Mouse (Mus musculus) 3134 (cell line): ENCODE measurements at regions not wholly inside any gene's neighbourhood (a gene's known extent, or its start where the extent isn't known, plus 50 kb on each side); places are given as distances from the start of the nearest gene placed in this dataset.
A peak's percentile ranks its signal among the peaks of the same experiment; 100 is the strongest.
"Not testable (repeated sequence)": the region's sequence is repeated elsewhere in the genome, so short reads cannot be mapped to it uniquely, and the experiment has no call there.

Experiments
- DNase-seq: peaks from one replicate; pipeline ENCODE4 v3.0.0-alpha.2; 2011; ENCODE audit warnings: low spot score; ENCODE audit not compliant: insufficient read length; ENCODE audit errors: extremely low read depth

DNA sequence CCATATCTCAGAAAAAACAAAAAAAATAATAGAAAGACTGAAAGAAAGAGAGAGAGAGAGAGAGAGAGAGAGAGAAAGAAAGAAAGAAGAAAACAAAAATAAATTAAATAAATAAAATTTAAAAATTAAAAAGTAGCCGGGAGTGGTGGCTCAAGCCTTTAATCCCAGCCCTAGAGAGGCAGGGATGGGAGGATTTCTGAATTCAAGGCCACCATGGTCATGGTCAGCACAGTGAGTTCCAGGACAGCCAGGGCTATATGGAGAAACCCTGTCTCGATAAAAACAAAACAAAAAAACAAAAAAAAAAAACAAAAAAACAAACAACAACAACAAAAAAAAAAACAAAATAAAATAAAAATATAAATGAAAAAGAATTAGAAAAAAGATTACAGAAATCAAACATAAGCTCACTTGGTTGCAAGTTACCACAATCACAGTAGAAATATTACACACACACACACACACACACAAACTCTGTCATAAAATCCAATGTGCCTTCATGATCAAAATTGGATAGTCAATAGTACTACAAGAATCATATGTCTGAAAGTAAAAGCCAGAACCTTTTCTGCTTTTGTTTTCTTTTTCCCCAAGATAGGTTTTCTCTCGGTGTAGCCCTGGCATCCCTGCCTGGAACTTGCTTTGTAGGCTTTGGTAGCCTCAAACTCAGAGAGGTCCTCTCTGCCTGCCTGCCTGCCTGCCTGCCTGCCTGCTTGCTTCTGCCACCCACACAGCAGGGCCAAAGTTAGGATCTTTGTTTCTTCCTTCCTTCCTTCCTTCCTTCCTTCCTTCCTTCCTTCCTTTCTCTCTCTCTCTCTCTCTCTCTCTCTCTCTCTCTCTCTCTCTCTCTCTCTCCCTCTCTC lies 476.1 kb upstream of the Olfr161 start:
- not testable (repeated sequence) for DNase-seq

DNA sequence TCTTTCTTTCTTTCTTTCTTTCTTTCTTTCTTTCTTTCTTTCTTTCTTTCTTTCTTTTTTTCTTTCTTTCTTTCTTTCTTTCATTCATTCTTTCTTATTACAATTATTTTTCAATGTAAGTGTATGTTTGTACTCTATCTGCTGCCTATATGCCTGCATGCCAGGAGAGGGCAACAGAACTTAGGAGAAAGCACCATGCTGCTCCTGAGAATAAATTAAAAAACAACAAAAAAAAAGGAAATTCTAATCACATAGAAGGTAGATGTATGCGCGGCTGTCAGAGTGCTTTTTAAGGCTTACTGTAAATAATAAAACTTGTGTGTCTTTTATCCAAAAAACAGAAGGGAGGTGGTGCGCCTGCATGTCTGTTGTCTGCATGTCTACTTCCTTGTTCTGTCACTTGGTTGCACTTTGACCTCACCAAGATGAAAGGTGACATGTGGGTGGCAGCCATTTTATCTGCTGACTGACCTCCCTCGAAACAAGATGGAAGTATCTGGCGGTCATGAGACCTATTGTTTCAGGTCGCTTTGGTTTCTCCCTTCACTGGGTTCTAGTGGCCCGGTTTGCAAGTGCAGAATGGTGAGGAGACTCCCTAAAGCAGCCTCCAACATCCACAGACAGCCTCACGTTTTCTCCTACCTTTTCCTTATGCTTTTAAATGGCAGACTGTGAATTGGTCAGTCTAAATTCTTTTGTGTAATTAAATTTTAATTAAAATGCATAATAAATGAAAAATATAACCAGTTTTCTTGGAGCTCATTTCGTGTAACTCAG lies 475.3 kb upstream of the Olfr161 start:
- DNase-seq = peak; percentile 26

DNA sequence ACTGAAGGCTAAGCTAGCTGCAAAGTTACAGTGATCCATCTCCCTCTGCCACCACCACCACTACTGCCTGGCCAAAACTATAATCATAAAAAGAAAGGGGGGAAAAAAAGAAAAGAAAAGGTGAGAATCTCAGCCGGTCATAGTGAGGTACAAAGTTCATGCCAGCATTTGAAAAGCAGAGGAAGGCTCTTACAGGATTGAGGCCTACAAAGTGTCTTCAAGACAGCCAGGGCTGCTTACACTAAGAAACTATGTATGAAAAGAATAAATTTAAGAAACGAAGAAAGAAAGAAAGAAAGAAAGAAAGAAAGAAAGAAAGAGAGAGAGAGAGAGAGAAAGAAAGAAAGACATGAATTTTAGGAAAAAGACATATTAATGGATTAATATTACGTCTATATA lies 474.7 kb upstream of the Olfr161 start:
- not testable (repeated sequence) for DNase-seq

- not testable (repeated sequence) for DNase-seq
Observed at GRCm38 (mm10) chr16:3121216-3121615, 469.6 kb upstream of the Olfr161 start.

- DNase-seq = not testable (repeated sequence)
Observed at GRCm38 (mm10) chr16:3122145-3122860, 468.5 kb upstream of the Olfr161 start.

GRCm38 (mm10) chr16:3122861-3123477 lies 467.9 kb upstream of the Olfr161 start:
- DNase-seq = peak; percentile 83

DNA sequence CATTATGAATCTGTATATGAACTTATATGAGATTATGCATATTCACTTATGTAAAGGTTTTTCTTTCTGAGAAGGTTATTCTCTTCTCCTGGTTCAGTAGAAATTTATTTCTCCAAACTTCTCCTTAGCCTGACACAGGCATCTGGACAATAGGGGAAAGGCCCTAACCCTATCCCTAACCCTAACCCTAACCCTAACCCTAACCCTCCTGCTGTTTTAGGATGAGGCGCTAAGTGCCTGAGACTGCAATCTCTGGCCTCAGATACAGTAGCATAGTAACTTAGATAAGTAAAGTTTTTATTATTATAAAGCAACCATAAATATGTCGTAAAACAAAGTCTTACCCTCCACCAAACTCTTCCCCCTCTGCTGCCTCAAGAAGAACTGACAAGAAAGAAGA lies 463.5 kb upstream of the Olfr161 start:
- DNase-seq = not testable (repeated sequence)
